Mouse (Mus musculus) embryonic facial prominence, embryonic 10.5 days (tissue): ENCODE data around the gene Slc7a10. TPM values are rescaled to one million over a fixed set of nuclear protein-coding genes. Genes with fewer than 3 reads are reported as not detected.

Experiments
- DNase-seq: peaks from one replicate; pipeline ENCODE4 v3.0.0-alpha.2; 2017; ENCODE audit warnings: low spot score
- H3K27ac ChIP-seq: fragments of 300-500 bp; sonication (generic); replicated peaks from 2 replicates; pipeline ENCODE4 v1.5.1; 2016; ENCODE audit warnings: mild to moderate bottlenecking
- H3K27me3 ChIP-seq: fragments of 300-500 bp; sonication (generic); replicated peaks from 2 replicates; pipeline ENCODE4 v1.6.1; 2016; ENCODE audit warnings: low read depth, mild to moderate bottlenecking; ENCODE audit not compliant: poor library complexity, severe bottlenecking
- H3K36me3 ChIP-seq: fragments of 300-500 bp; sonication (generic); replicated peaks from 2 replicates; pipeline ENCODE4 v1.6.1; 2016; ENCODE audit warnings: mild to moderate bottlenecking, moderate library complexity
- H3K4me1 ChIP-seq: fragments of 300-500 bp; sonication (generic); 2 replicates; pipeline ENCODE4 v1.6.1; 2016
- H3K4me3 ChIP-seq: fragments of 300-500 bp; sonication (generic); 2 replicates; pipeline ENCODE4 v1.5.1; 2016; ENCODE audit warnings: mild to moderate bottlenecking, moderate library complexity
- H3K9me3 ChIP-seq: fragments of 300-500 bp; sonication (generic); 2 replicates; pipeline ENCODE4 v1.6.1; 2016; ENCODE audit warnings: mild to moderate bottlenecking
- whole genome bisulfite sequencing: fragments of 180-500 bp; shearing (Covaris S2); methylation state at CpG from one replicate; pipeline ENCODE4 v1.1.7; 2016; 5-methylcytosine and 5-hydroxymethylcytosine counted together
- polyA plus RNA-seq: library from polyadenylated mRNA; unstranded; fragments of >200 nt; fragmentation: Nextera tagmentation; extraction: Ambion mirVana; gene quantifications from 2 replicates; pipeline ENCODE4 v1.2.1, GENCODE M21; 2016

Gene Slc7a10
- 0.53 and 0.69 TPM in 2 replicates for polyA plus RNA-seq

GRCm38 (mm10) chr7:35185889-35186569 is at the start of gene Slc7a10:
Slc7a10 (plus strand) TSS chr7:35186385.
- peak within 1 kb of the TSS; percentile 58 for H3K4me3 ChIP-seq
- H3K36me3 ChIP-seq: no peaks in the 10 kb centered on the region
- peaks cover 66% of the 10 kb centered on the region for H3K27me3 ChIP-seq
- H3K4me1 ChIP-seq: peaks cover 38% of the 10 kb centered on the region
- DNase-seq: peak; percentile 50
- H3K27ac ChIP-seq: peak within 1 kb of the TSS; percentile 61
- H3K9me3 ChIP-seq: peaks cover 4% of the 10 kb centered on the region; the same call in 1 of the 2 replicates
- 1% methylated on average over 43 of the region's 43 CpGs for WGBS

GRCm38 (mm10) chr7:35137524-35137923 is 48.7 kb upstream of the Slc7a10 start:
- H3K4me1 ChIP-seq: peaks cover 21% of the 10 kb centered on the region
- no peak overlapping the region for H3K27ac ChIP-seq
- no peaks in the 10 kb centered on the region for H3K36me3 ChIP-seq
- 74% methylated on average over 1 of the region's 1 CpGs for WGBS
- no peak for DNase-seq
- peaks cover 10% of the 10 kb centered on the region for H3K27me3 ChIP-seq
- H3K9me3 ChIP-seq: no peaks in the 10 kb centered on the region
- H3K4me3 ChIP-seq: no peak overlapping the region

GRCm38 (mm10) chr7:35138481-35138880 is 47.7 kb upstream of the Slc7a10 start:
- Histone ChIP-seq H3K4me1 (peaks cover 23% of the 10 kb centered on the region), H3K4me3 (no peak overlapping the region), H3K27me3 (peaks cover 10% of the 10 kb centered on the region), H3K36me3 (no peaks in the 10 kb centered on the region), H3K9me3 (no peaks in the 10 kb centered on the region), H3K27ac (no peak overlapping the region)
- DNase-seq: no peak
- WGBS: 71% methylated on average over 4 of the region's 4 CpGs

GRCm38 (mm10) chr7:35139880-35140279 is 46.3 kb upstream of the Slc7a10 start:
- no peak for DNase-seq
- H3K36me3 ChIP-seq: no peaks in the 10 kb centered on the region
- H3K4me3 ChIP-seq: no peak overlapping the region
- no peak overlapping the region for H3K27ac ChIP-seq
- peaks cover 37% of the 10 kb centered on the region for H3K4me1 ChIP-seq
- H3K27me3 ChIP-seq: peaks cover 9% of the 10 kb centered on the region
- WGBS: 84% methylated on average over 5 of the region's 5 CpGs
- H3K9me3 ChIP-seq: no peaks in the 10 kb centered on the region

- peaks cover 5% of the 10 kb centered on the region for H3K27me3 ChIP-seq
- H3K4me3 ChIP-seq: no peak overlapping the region
- no peak for DNase-seq
- peaks cover 41% of the 10 kb centered on the region for H3K4me1 ChIP-seq
- H3K9me3 ChIP-seq: no peaks in the 10 kb centered on the region
- H3K36me3 ChIP-seq: no peaks in the 10 kb centered on the region
- 80% methylated on average over 5 of the region's 5 CpGs for WGBS
- peak overlapping the region; percentile 35; the same call in 1 of the 2 replicates for H3K27ac ChIP-seq
Measured at GRCm38 (mm10) chr7:35141519-35141918, 44.7 kb upstream of the Slc7a10 start.

DNA sequence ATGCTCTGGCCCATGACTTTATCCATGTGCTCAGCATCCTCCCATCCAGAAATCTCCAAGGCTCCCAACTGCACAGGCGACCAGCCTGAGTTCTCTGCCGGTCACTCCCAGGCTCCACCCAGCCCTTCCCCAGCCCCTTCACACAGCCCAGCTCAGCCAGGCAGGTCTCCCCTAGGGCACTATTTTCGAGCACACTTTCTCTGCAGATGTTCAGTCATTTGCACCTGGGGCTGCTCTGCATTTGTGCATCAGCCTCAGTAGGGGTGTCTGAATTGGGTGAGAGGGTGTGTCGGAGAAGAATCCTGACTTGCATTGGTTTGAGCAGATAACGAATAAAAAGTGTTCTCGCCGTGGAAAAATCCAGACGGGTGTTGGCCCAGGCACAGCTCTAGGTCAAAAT is 43.7 kb upstream of the Slc7a10 start:
- WGBS: 70% methylated on average over 8 of the region's 8 CpGs
- no peaks in the 10 kb centered on the region for H3K9me3 ChIP-seq
- H3K4me1 ChIP-seq: peaks cover 45% of the 10 kb centered on the region
- no peaks in the 10 kb centered on the region for H3K36me3 ChIP-seq
- DNase-seq: no peak
- no peak overlapping the region for H3K27ac ChIP-seq
- peaks cover 5% of the 10 kb centered on the region for H3K27me3 ChIP-seq
- H3K4me3 ChIP-seq: no peak overlapping the region

DNA sequence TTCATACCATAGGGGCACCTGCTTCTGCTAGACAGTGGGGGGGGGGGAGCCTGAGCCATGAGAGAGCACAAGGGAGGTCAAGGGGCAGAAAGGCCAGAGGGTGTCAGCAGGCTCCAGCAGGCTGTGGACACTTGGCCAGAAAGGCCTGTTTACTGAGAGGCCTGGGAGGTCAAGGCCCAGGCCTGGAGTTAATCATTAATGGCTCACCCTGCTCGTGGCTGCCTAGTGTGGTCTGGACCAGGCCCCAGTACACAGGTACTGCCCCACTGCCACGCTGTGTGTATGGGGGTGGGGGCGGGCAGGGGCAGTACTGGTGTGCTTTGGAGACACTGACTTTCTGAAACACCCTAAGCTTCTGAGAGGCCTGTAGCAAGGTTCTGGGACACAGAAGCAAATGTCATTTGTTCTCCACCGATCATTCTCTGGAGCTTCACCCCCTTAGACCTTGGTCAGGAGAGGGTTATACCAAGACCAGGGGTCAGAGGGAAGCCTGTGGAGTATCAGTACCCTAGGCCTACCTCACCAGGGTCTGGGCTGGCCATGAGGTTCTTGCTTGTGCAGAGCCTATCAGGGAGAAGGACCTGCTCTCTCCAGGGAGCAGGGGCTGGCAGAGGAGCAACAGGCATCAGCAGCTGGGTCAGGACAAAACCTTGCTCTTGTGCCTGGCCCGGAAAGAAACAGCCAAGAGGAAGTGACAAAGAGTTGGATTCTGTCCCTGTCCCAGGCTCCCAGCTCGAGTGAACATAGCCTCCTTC is 42.1 kb upstream of the Slc7a10 start:
- no peak for DNase-seq
- WGBS: 64% methylated on average over 6 of the region's 6 CpGs
- no peak overlapping the region for H3K4me3 ChIP-seq
- H3K27me3 ChIP-seq: peaks cover 5% of the 10 kb centered on the region
- peak overlapping the region; percentile 19; the same call in 1 of the 2 replicates for H3K27ac ChIP-seq
- H3K36me3 ChIP-seq: no peaks in the 10 kb centered on the region
- H3K9me3 ChIP-seq: no peaks in the 10 kb centered on the region
- peaks cover 47% of the 10 kb centered on the region for H3K4me1 ChIP-seq

- Histone ChIP-seq H3K36me3 (no peaks in the 10 kb centered on the region), H3K9me3 (no peaks in the 10 kb centered on the region), H3K27me3 (peaks cover 5% of the 10 kb centered on the region), H3K27ac (no peak overlapping the region), H3K4me3 (no peak overlapping the region), H3K4me1 (peaks cover 57% of the 10 kb centered on the region)
- 79% methylated on average over 9 of the region's 9 CpGs for WGBS
- no peak for DNase-seq
Measured at GRCm38 (mm10) chr7:35145068-35145467, 41.1 kb upstream of the Slc7a10 start.

DNA sequence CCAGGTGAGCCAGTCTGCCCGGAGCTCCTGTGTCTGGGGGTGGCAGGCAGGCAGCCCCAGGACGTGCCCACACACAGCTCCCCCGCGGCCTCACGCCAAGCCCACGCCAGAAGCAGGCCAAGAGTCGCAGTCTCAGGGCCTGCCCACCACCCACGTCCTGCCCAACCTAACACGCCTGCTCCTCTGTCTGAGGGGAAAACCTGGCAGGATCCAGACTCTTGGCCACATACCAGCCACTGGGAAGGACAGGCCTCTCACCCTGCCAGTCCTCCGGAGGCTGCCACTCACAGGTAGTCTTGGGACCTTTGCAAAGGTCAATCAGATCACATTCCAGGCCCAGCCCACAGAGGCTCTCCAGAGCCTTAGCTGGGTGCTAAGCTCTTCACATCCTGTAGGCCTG is 39.9 kb upstream of the Slc7a10 start:
- Histone ChIP-seq H3K27ac (0 out of 2 replicates have a peak overlapping the region, but pooled peaks have one; percentile 26), H3K36me3 (no peaks in the 10 kb centered on the region), H3K4me3 (no peak overlapping the region), H3K4me1 (peaks cover 57% of the 10 kb centered on the region), H3K27me3 (no peaks in the 10 kb centered on the region), H3K9me3 (no peaks in the 10 kb centered on the region)
- WGBS: 81% methylated on average over 10 of the region's 10 CpGs
- DNase-seq: no peak

GRCm38 (mm10) chr7:35149616-35150433 is 36.4 kb upstream of the Slc7a10 start:
- H3K4me1 ChIP-seq: peaks cover 44% of the 10 kb centered on the region
- no peak overlapping the region; the same call in 1 of the 2 replicates for H3K27ac ChIP-seq
- H3K4me3 ChIP-seq: no peak overlapping the region
- WGBS: 58% methylated on average over 15 of the region's 15 CpGs
- H3K27me3 ChIP-seq: peaks cover 4% of the 10 kb centered on the region; the same call in 1 of the 2 replicates
- H3K36me3 ChIP-seq: no peaks in the 10 kb centered on the region
- DNase-seq: no peak
- H3K9me3 ChIP-seq: no peaks in the 10 kb centered on the region

GRCm38 (mm10) chr7:35150860-35151259 is 35.3 kb upstream of the Slc7a10 start:
- 81% methylated on average over 5 of the region's 5 CpGs for WGBS
- Histone ChIP-seq H3K4me3 (no peak overlapping the region), H3K4me1 (peaks cover 39% of the 10 kb centered on the region), H3K36me3 (no peaks in the 10 kb centered on the region), H3K27me3 (peaks cover 7% of the 10 kb centered on the region; the same call in 1 of the 2 replicates), H3K9me3 (no peaks in the 10 kb centered on the region), H3K27ac (no peak overlapping the region)
- DNase-seq: no peak

GRCm38 (mm10) chr7:35154449-35154848 is 31.7 kb upstream of the Slc7a10 start:
- Histone ChIP-seq H3K4me1 (peaks cover 27% of the 10 kb centered on the region), H3K27ac (no peak overlapping the region), H3K27me3 (peaks cover 7% of the 10 kb centered on the region; the same call in 1 of the 2 replicates), H3K9me3 (peaks cover under 1% of the 10 kb centered on the region; the same call in 1 of the 2 replicates), H3K36me3 (no peaks in the 10 kb centered on the region), H3K4me3 (no peak overlapping the region)
- DNase-seq: no peak
- 78% methylated on average over 12 of the region's 12 CpGs for WGBS
